Mouse (Mus musculus): Measurements from ENCODE around the gene Zfyve26. TPM values are rescaled to one million over a fixed set of nuclear protein-coding genes. Genes with fewer than 3 reads are reported as not detected.
"Not testable (repeated sequence)": the region's sequence is repeated elsewhere in the genome, so short reads cannot be mapped to it uniquely, and the experiment has no call there.

Zfyve26 gene
- polyA plus RNA-seq (2012; ENCODE audit: insufficient read depth, low replicate concordance) = 0.65 and 2.8 TPM in 2 replicates

DNA sequence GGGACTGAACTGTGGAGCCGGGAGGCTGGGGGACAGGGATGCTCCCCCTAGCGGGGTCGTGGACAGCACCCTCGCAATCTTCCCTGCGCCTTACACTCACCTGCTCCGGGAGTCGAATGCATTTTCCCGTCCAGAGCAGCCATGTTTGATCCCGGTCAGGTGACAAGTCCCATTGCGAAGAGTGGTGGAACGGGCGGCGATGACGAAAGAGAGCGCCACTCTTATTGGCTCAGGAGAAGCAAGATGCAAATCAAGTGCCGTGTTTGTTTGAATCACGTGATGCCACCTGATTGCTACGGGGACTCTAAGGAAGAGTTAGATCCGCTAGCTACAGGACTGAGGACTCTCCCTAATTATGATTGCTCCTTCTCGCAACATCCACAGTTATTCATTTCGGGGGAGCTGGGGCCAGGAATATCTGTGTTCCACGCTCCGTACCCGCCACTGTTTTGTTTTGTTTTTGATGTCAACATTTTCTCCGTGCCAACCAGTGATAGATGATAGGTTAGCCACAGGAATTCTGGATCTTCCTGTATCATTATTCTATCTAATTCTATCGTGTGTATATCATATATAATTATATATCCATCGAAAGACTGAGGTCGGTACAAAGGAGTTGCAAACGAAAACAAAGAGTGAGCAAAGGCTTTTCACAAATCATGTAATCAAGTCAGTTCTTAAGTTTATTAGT lies at the start of gene Zfyve26:
TSS of gene Zfyve26 (minus strand) at position 179 of the 691 bp plus-strand sequence.
- no peak for TF ChIP-seq FLI1 (IDR thresholded peaks at IDR 0.05; ENCODE audit: low read length)
- TF ChIP-seq GATA1 (IDR thresholded peaks at IDR 0.05; ENCODE audit: borderline replicate concordance, low read length) = no peak
- Histone ChIP-seq H3K4me1 (peaks cover 24% of the 10 kb centered on the region), H3K4me3 (replicated peaks) (peak within 1 kb of the TSS; percentile 95), H3K27me3 (replicated peaks) (no peaks in the 10 kb centered on the region), H3K36me3 (replicated peaks; ENCODE audit: low read length) (peaks cover 24% of the 10 kb centered on the region), H3K9me3 (no peaks in the 10 kb centered on the region)

DNA sequence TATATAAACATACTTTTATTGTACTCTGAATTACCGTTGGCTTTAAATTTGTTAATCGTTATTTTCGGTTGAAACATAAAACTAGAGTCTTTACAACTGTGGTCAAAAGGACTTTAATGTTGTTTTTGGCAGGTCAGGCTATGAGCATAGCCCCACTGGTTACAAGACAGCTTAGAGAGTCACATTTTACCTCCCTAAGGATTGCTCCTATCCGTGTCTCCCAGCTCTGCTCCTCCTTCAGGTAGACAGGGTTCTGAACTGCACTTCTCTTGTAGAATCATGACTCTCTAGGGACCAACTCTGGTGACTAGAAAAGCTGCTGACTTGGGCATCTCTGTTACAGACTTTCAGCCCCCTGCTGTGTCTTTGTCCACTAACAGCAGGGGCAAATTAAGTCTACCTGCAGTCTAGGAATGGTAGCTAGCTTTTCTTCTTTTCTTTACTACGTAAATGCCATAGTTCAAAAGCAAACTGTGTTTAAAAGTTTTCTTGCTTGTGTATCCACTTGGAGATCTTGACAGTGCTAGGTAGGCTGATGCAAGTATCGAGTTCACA lies 45.3 kb upstream of the Zfyve26 start:
- no peaks in the 10 kb centered on the region for H3K36me3 ChIP-seq (replicated peaks; ENCODE audit: low read length)
- TF ChIP-seq GATA1 (IDR thresholded peaks at IDR 0.05; ENCODE audit: borderline replicate concordance, low read length) (no peak), FLI1 (IDR thresholded peaks at IDR 0.05; ENCODE audit: low read length) (no peak)
- no peaks in the 10 kb centered on the region for H3K27me3 ChIP-seq (replicated peaks)
- H3K4me3 ChIP-seq (replicated peaks) = no peak overlapping the region
- H3K4me1 ChIP-seq = peaks cover 10% of the 10 kb centered on the region
- H3K9me3 ChIP-seq = no peaks in the 10 kb centered on the region

- no peak for TF ChIP-seq FLI1 (IDR thresholded peaks at IDR 0.05; ENCODE audit: low read length)
- no peak for TF ChIP-seq GATA1 (IDR thresholded peaks at IDR 0.05; ENCODE audit: borderline replicate concordance, low read length)
- peaks cover 10% of the 10 kb centered on the region for H3K4me1 ChIP-seq
- no peak overlapping the region for H3K4me3 ChIP-seq (replicated peaks)
- H3K9me3 ChIP-seq = no peaks in the 10 kb centered on the region
- H3K27me3 ChIP-seq (replicated peaks) = no peaks in the 10 kb centered on the region
- H3K36me3 ChIP-seq (replicated peaks; ENCODE audit: low read length) = peaks cover under 1% of the 10 kb centered on the region
Measured at GRCm38 (mm10) chr12:79340513-79340912, 44.4 kb upstream of the Zfyve26 start.

DNA sequence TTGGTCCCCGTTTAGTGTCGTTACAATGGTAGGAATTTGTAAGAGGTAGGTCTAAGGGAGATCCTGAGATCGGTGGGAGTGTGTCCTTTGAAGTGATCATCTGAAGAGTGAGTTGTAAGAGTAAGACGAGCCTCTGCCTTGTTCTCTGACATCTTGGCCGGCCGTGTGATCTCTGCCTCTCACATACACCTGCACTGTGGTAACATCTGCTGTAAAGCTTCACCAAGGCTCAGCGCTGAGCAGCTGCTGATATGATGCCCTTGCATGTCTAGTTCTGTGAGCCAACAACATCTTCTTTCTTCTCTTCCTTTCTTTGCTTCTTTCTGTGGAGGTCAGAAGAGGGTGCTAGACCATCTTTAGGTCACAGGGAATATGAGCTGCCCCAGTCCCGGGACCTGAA lies 42.7 kb upstream of the Zfyve26 start:
- peaks cover 13% of the 10 kb centered on the region for H3K4me1 ChIP-seq
- H3K27me3 ChIP-seq (replicated peaks) = no peaks in the 10 kb centered on the region
- peaks cover 16% of the 10 kb centered on the region for H3K9me3 ChIP-seq
- TF ChIP-seq GATA1 (IDR thresholded peaks at IDR 0.05; ENCODE audit: borderline replicate concordance, low read length) (no peak), FLI1 (IDR thresholded peaks at IDR 0.05; ENCODE audit: low read length) (no peak)
- peaks cover 18% of the 10 kb centered on the region for H3K36me3 ChIP-seq (replicated peaks; ENCODE audit: low read length)
- H3K4me3 ChIP-seq (replicated peaks) = no peak overlapping the region

GRCm38 (mm10) chr12:79331722-79332121 lies 35.6 kb upstream of the Zfyve26 start:
- no peak overlapping the region for H3K4me3 ChIP-seq (replicated peaks)
- H3K36me3 ChIP-seq (replicated peaks; ENCODE audit: low read length) = peaks cover 32% of the 10 kb centered on the region
- TF ChIP-seq GATA1 (IDR thresholded peaks at IDR 0.05; ENCODE audit: borderline replicate concordance, low read length) (no peak), FLI1 (IDR thresholded peaks at IDR 0.05; ENCODE audit: low read length) (no peak)

GRCm38 (mm10) chr12:79330571-79330970 lies 34.5 kb upstream of the Zfyve26 start:
- peaks cover 32% of the 10 kb centered on the region for H3K36me3 ChIP-seq (replicated peaks; ENCODE audit: low read length)
- H3K4me1 ChIP-seq = peaks cover 3% of the 10 kb centered on the region; the same call in 1 of the 2 replicates
- H3K9me3 ChIP-seq = peaks cover 17% of the 10 kb centered on the region

More at GRCm38 (mm10) chr12:79331722-79332121, 35.6 kb upstream of the Zfyve26 start:
- Histone ChIP-seq H3K27me3 (replicated peaks) (no peaks in the 10 kb centered on the region), H3K4me1 (peaks cover 3% of the 10 kb centered on the region; the same call in 1 of the 2 replicates), H3K9me3 (peaks cover 17% of the 10 kb centered on the region)

DNA sequence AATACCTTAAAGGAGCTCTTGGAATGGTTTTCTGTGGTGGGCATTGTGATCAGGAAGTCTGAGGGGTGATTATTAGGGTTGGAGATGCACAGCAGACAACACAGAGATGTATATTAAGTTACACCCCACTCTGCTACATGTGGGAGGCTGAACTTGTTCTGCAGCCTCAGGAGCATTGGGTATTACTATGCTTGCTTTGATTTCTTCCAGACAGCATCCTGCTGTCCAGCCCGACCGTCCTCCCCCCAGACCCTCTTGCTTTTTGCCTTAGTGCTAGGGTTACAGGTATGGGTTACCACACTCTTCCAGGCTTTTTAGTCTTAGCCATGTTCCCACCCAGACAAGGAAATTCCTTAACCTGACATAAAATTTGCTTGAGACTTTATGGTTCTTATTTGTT lies 31.8 kb upstream of the Zfyve26 start:
- TF ChIP-seq GATA1 (IDR thresholded peaks at IDR 0.05; ENCODE audit: borderline replicate concordance, low read length) (no peak), FLI1 (IDR thresholded peaks at IDR 0.05; ENCODE audit: low read length) (no peak)
- Histone ChIP-seq H3K36me3 (replicated peaks; ENCODE audit: low read length) (peaks cover 8% of the 10 kb centered on the region), H3K27me3 (replicated peaks) (no peaks in the 10 kb centered on the region), H3K9me3 (no peaks in the 10 kb centered on the region), H3K4me3 (replicated peaks) (no peak overlapping the region), H3K4me1 (0 out of 2 replicates have a peak, but pooled peaks cover 3% of the 10 kb centered on the region)

More at GRCm38 (mm10) chr12:79330571-79330970, 34.5 kb upstream of the Zfyve26 start:
- no peak for TF ChIP-seq GATA1 (IDR thresholded peaks at IDR 0.05; ENCODE audit: borderline replicate concordance, low read length)
- TF ChIP-seq FLI1 (IDR thresholded peaks at IDR 0.05; ENCODE audit: low read length) = no peak
- H3K4me3 ChIP-seq (replicated peaks) = no peak overlapping the region
- no peaks in the 10 kb centered on the region for H3K27me3 ChIP-seq (replicated peaks)

GRCm38 (mm10) chr12:79326745-79327144 lies 30.6 kb upstream of the Zfyve26 start:
- Histone ChIP-seq H3K9me3 (no peaks in the 10 kb centered on the region), H3K27me3 (replicated peaks) (no peaks in the 10 kb centered on the region), H3K36me3 (replicated peaks; ENCODE audit: low read length) (peaks cover 8% of the 10 kb centered on the region), H3K4me1 (0 out of 2 replicates have a peak, but pooled peaks cover 3% of the 10 kb centered on the region), H3K4me3 (replicated peaks) (no peak overlapping the region)
- TF ChIP-seq GATA1 (IDR thresholded peaks at IDR 0.05; ENCODE audit: borderline replicate concordance, low read length) (no peak), FLI1 (IDR thresholded peaks at IDR 0.05; ENCODE audit: low read length) (no peak)

GRCm38 (mm10) chr12:79326236-79326635 lies 30.1 kb upstream of the Zfyve26 start:
- no peak for TF ChIP-seq GATA1 (IDR thresholded peaks at IDR 0.05; ENCODE audit: borderline replicate concordance, low read length)
- H3K36me3 ChIP-seq (replicated peaks; ENCODE audit: low read length) = peaks cover 8% of the 10 kb centered on the region
- H3K4me3 ChIP-seq (replicated peaks) = no peak overlapping the region
- peaks cover 4% of the 10 kb centered on the region for H3K4me1 ChIP-seq
- no peaks in the 10 kb centered on the region for H3K9me3 ChIP-seq
- no peaks in the 10 kb centered on the region for H3K27me3 ChIP-seq (replicated peaks)

- H3K9me3 ChIP-seq; H3K4me3 ChIP-seq (replicated peaks); H3K36me3 ChIP-seq (replicated peaks; ENCODE audit: low read length); H3K27me3 ChIP-seq (replicated peaks): not testable (repeated sequence)
- peaks cover 20% of the 10 kb centered on the region for H3K4me1 ChIP-seq
Measured at GRCm38 (mm10) chr12:79322539-79322938, 26.4 kb upstream of the Zfyve26 start.
